Mouse (Mus musculus) heart, postnatal 0 days (tissue): ENCODE results near the gene Col25a1.

ENCODE experiments used
- CTCF ChIP-seq: IDR thresholded peaks from 2 replicates; pipeline ENCODE4 v1.5.1; 2016; ENCODE audit warnings: antibody characterized with exemption, control low read depth, low read depth
- EP300 ChIP-seq: IDR thresholded peaks from 2 replicates; pipeline ENCODE4 v1.6.1; 2016; ENCODE audit warnings: antibody characterized with exemption, low read depth

DNA sequence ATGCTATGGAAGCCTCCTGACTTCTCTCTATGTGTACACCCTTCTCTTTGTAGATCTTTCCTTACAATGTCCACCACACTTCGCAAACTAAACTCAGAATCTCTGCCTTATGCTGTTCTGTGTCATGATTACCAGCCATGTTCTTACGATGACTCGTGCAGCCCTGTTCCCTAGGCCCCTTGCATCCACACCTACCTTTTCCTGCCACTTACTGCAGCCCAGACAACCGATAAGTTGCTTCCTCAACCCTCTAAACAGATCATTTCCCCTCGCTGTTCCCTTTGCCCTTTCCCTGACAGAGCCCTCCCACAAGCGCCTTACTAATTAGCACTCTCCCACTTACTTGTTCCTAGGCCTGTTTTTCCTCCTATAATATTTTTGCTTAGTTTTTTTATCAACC lies 275.9 kb downstream of the Col25a1 start:
- no peak for TF ChIP-seq EP300
- TF ChIP-seq CTCF = no peak
